Mouse (Mus musculus) cerebellum, adult 2 months (tissue): ENCODE data around the gene Smdt1. TPM values are rescaled to one million over a fixed set of nuclear protein-coding genes. Genes with fewer than 3 reads are reported as not detected.
A peak's percentile ranks its signal among the peaks of the same experiment; 100 is the strongest.
"Not testable (repeated sequence)": the region's sequence is repeated elsewhere in the genome, so short reads cannot be mapped to it uniquely, and the experiment has no call there.

ENCODE experiments used
- DNase-seq, 2 experiments: peaks; one replicate each; pipeline ENCODE4 v3.0.0; 2021
- H3K27ac ChIP-seq: fragments of 200-500 bp; 2 replicates; pipeline ENCODE4 v1.5.1; 2012; ENCODE audit warnings: low read length, control low read depth, inconsistent platforms; ENCODE audit not compliant: insufficient read depth
- H3K27me3 ChIP-seq: fragments of 200-500 bp; 2 replicates; pipeline ENCODE4 v1.6.1; 2012; ENCODE audit warnings: inconsistent platforms, mild to moderate bottlenecking, low read length, moderate library complexity; ENCODE audit not compliant: control insufficient read depth, insufficient read depth
- H3K4me1 ChIP-seq: fragments of 200-500 bp; 2 replicates; pipeline ENCODE4 v1.6.1; 2011; ENCODE audit warnings: low read length; ENCODE audit not compliant: control insufficient read depth, insufficient read depth
- H3K4me3 ChIP-seq: fragments of 200-500 bp; replicated peaks from 2 replicates; pipeline ENCODE3; 2011; ENCODE audit warnings: mild to moderate bottlenecking, low read depth, low read length, control low read depth; ENCODE audit not compliant: insufficient read depth
- CTCF ChIP-seq: fragments of 200-500 bp; IDR thresholded peaks from 2 replicates; pipeline ENCODE4 v1.5.1; 2011; ENCODE audit warnings: low read depth, mild to moderate bottlenecking, control low read depth, low read length, moderate library complexity, borderline replicate concordance; ENCODE audit not compliant: insufficient read depth
- POLR2A ChIP-seq: fragments of 200-500 bp; IDR thresholded peaks from 2 replicates; pipeline ENCODE4 v1.6.1; 2011; ENCODE audit warnings: low read length, control low read depth, borderline replicate concordance; ENCODE audit not compliant: insufficient read depth
- WGBS: fragments of 180-500 bp; shearing (Covaris S2); methylation state at CpG from one replicate; pipeline ENCODE4 v1.1.7; 2018; 5-methylcytosine and 5-hydroxymethylcytosine counted together
- polyA plus RNA-seq: library from polyadenylated mRNA; depleted of rRNA; stranded (reverse); fragments of >200 nt; gene quantifications from 2 replicates; pipeline ENCODE4 v1.2.3, GENCODE M21; 2012

Gene Smdt1
- polyA plus RNA-seq, 1 experiment: 332 TPM

GRCm38 (mm10) chr15:82353745-82354113, 15.0 kb downstream of the Smdt1 start:
- Histone ChIP-seq H3K27me3 (no peaks in the 10 kb centered on the region), H3K4me3 (peak overlapping the region; percentile 92), H3K4me1 (peaks cover 4% of the 10 kb centered on the region; the same call in 1 of the 2 replicates), H3K27ac (peak overlapping the region; percentile 90)
- TF ChIP-seq POLR2A (no peak), CTCF (no peak)
- under 1% methylated on average over 23 of the region's 23 CpGs for WGBS
- no peak for DNase-seq

DNA sequence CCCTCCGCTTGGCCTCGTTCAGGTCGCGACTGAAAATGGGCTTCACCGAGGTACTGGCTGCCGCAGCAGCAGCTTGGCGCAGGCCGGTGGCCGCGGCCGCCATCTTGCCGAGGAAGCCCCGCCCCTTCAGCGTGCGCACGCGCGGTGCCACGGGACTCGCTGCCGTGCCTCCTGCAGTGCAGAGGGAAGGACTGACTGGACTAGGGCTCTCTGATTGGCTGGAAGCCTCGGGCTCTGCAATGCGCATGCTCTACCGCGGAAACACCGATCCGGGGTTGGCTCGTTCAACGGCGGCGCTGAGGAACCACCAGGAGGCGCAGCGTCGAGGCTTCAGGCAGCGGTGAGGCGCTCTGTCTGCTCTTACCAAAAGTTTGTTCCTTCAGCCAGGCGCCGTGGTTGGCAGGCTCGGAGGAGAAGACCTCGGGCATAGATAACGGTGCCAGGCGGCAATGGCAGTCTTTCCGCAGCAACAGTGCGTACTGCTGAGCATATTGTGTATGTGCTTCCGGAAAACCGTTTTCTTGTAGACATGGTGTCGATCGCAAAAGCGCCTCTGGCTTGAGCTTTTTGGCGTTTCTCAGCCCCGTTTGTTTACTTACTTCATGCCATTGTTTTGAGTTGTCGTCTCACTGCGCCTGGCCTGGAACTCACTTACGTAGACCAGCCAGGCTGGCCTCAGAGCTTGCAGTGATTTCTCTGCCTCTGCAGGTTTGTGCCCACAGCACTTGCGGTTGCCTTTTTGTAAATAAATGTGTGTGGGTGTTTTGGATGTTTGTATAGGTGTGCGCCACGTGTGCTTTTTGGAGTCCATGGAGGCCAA, 15.6 kb downstream of the Smdt1 start, which contains the start of gene Ndufa6:
Gene Ndufa6 (minus strand): TSS at position 197 of the 820 bp plus-strand sequence.
- WGBS: 2% methylated on average over 57 of the region's 57 CpGs
- peak within 1 kb of the TSS; percentile 90 for H3K27ac ChIP-seq
- H3K27me3 ChIP-seq: no peaks in the 10 kb centered on the region
- TF ChIP-seq POLR2A (peak; percentile 98), CTCF (peak; percentile 83)
- H3K4me3 ChIP-seq: peak within 1 kb of the TSS; percentile 92
- peaks cover 4% of the 10 kb centered on the region; the same call in 1 of the 2 replicates for H3K4me1 ChIP-seq
- DNase-seq: peak; percentile 97 to 99

DNA sequence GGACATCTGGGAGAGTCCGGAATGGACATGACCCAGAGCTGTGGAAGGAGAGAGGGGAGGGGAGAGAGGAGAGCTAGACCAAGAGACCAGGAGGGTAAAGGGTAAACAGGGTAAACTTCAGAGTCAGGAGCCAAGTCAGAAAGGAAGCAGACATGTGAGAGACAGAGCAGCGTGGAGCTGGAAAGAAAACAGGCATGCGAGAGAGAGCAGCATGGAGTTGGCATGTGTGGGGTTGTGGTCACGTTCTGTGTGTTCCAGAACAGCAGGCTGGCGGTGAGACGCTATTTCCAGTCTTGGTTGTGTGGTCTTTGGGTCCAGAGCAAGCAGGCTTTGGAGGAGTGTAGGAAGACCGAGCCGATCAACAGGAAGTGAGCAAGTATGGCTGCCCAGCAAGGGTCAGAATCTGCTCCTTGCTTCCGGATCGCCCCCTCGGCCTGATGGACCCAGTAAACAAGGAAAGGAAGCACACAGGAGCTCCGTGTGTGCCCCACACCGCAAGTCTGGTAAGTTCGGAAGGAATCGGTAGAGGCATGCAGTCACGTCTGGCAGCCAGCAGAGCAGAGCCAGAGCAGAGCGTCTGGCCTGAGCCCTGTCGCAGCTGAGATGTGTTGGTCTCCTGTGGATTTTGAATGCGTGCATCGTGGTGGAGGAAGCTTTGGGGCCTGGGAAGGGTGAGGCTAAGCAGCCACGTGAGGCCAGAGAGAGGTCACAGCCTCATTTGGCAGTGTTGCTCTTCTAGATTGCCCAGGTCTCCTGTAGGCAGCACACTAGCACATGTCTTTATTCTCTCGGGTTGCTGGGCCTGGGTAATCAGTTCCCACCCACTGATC, 19.9 kb downstream of the Smdt1 start:
- WGBS: 40% methylated on average over 22 of the region's 22 CpGs
- TF ChIP-seq POLR2A: no peak
- no peak for TF ChIP-seq CTCF
- Histone ChIP-seq H3K27me3 (no peaks in the 10 kb centered on the region), H3K4me3 (no peak overlapping the region), H3K4me1 (no peaks in the 10 kb centered on the region), H3K27ac (no peak overlapping the region)
- DNase-seq: no peak

DNA sequence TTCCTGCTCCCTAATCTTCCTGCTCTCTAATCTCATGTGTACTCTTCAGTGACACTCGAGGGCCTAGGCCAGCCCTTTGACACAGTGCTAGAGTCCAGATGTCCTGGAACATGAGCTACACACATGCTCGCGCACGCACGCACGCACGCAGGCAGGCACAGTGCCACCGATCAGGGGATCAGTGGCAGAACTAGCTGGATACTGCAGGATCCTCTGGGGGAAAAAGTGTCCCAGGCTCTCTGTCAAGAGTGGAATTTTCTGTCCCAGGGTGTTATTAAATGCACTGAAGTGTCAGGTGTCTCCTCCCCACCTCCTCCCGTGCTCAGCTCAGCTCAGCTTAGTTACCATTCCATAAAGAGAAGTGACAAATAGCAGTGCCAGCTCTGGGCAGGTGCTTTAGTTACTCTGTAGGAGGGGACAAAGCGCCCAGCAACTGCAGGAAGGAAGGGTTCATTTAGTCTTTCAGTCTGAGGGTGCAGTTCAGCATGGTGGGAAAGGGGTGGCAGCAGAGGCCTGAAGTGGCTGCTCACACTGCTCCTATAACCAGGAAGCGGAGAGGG, 22.8 kb downstream of the Smdt1 start:
- H3K4me3 ChIP-seq: no peak overlapping the region
- H3K27ac ChIP-seq: no peak overlapping the region
- WGBS: 46% methylated on average over 11 of the region's 11 CpGs
- no peaks in the 10 kb centered on the region for H3K27me3 ChIP-seq
- no peaks in the 10 kb centered on the region for H3K4me1 ChIP-seq
- no peak for DNase-seq
- TF ChIP-seq POLR2A (no peak), CTCF (peak; percentile 32)

- TF ChIP-seq POLR2A (no peak), CTCF (no peak)
- WGBS: 90% methylated on average over 4 of the region's 4 CpGs
- DNase-seq: no peak
- no peaks in the 10 kb centered on the region for H3K27me3 ChIP-seq
- H3K4me3 ChIP-seq: no peak overlapping the region
- no peak overlapping the region for H3K27ac ChIP-seq
- H3K4me1 ChIP-seq: no peaks in the 10 kb centered on the region
Measured at GRCm38 (mm10) chr15:82362234-82362633, 23.5 kb downstream of the Smdt1 start.

- DNase-seq: not testable (repeated sequence)
Measured at GRCm38 (mm10) chr15:82363801-82364200, 25.0 kb downstream of the Smdt1 start.

GRCm38 (mm10) chr15:82364561-82364960, 25.8 kb downstream of the Smdt1 start:
- WGBS: 41% methylated on average over 7 of the region's 9 CpGs
- H3K27me3 ChIP-seq, H3K4me3 ChIP-seq, H3K27ac ChIP-seq, DNase-seq, H3K4me1 ChIP-seq: not testable (repeated sequence)

More at GRCm38 (mm10) chr15:82363801-82364200, 25.0 kb downstream of the Smdt1 start:
- not testable (repeated sequence) for H3K27me3 ChIP-seq, H3K27ac ChIP-seq, H3K4me3 ChIP-seq, H3K4me1 ChIP-seq
- 73% methylated on average over 9 of the region's 12 CpGs for WGBS

GRCm38 (mm10) chr15:82368146-82368545, 29.4 kb downstream of the Smdt1 start:
- Histone ChIP-seq H3K4me3 (no peak overlapping the region), H3K4me1 (no peaks in the 10 kb centered on the region), H3K27me3 (no peaks in the 10 kb centered on the region), H3K27ac (no peak overlapping the region)
- WGBS: 90% methylated on average over 4 of the region's 4 CpGs
- no peak for TF ChIP-seq POLR2A
- TF ChIP-seq CTCF: no peak
- DNase-seq: no peak
